Mouse (Mus musculus): Measurements from ENCODE around the gene Fpgs.

Gene Fpgs

GRCm38 (mm10) chr2:32693823-32694411 is 10.0 kb downstream of the Fpgs start:
- peak; percentile 94 for DNase-seq

GRCm38 (mm10) chr2:32693282-32693681 is 10.7 kb downstream of the Fpgs start:
- no peak for DNase-seq

- DNase-seq = no peak
Measured at GRCm38 (mm10) chr2:32692496-32692895, 11.4 kb downstream of the Fpgs start.

DNA sequence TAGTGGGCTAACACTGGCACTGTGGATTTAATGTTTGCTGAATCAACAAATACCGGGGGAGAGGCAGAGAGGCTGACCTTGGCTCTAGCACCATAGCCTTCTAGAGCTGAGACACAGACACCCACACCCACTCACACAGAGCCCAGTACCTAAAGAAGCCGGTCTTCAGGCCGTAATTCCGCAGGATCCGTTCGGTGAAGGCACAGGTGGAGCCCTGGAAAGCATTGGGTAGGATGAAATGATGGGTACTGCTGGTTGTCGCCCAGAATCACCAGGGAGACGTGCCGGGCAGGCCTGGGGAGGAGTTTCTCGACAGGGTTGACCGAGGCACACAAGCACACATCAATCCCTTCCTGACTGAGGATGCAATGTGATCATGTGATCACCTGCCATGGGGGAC is 12.9 kb downstream of the Fpgs start:
- DNase-seq = no peak

GRCm38 (mm10) chr2:32689420-32689819 is 14.5 kb downstream of the Fpgs start:
- peak; percentile 89 for DNase-seq

DNA sequence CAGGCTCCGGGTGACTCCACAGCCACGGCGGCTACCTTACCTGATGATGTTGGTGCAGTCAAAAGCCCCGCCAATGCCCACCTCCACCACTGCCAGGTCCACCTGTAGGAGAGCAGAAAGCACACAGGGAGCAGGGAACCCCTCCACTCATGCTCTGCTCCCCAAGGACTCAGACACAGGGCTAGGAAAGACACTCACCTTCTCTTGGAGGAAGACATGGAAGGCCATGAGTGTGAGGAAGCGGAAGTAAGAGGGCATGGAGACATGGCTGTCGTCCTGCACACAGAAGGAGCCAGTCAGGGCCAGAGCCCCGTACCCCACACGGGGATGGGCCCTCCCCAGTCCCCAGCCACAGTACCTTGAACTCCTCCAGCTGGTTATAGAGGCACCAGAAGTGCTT is 16.4 kb downstream of the Fpgs start:
- no peak for DNase-seq

- no peak for DNase-seq
Measured at GRCm38 (mm10) chr2:32686640-32687039, 17.3 kb downstream of the Fpgs start.

DNA sequence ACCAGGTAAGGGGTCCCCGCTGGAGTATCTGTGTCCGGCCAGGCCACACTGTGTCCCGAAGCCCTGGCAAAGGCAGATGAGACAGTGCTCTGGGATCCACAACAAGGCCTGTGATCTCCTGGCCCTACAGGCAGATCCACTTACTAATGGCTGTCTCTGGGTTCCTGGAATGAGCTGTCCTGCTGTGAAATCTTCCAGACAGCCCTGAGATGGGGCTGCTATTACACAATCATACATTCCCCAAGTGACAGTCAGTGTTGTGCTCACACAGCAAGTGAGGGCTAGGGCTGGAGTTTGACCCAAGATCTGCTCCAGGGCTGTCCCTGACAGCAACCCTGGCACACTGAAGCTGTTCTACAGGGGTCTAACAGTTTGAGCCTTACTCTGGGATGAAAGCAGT is 18.1 kb downstream of the Fpgs start:
- DNase-seq = no peak

GRCm38 (mm10) chr2:32684681-32685428 is 19.1 kb downstream of the Fpgs start:
- no peak for DNase-seq

- DNase-seq = no peak
Measured at GRCm38 (mm10) chr2:32683701-32684100, 20.2 kb downstream of the Fpgs start.

- no peak for DNase-seq
Measured at GRCm38 (mm10) chr2:32682721-32683417, 21.1 kb downstream of the Fpgs start.

- DNase-seq = no peak
Measured at GRCm38 (mm10) chr2:32681754-32682153, 22.2 kb downstream of the Fpgs start.

DNA sequence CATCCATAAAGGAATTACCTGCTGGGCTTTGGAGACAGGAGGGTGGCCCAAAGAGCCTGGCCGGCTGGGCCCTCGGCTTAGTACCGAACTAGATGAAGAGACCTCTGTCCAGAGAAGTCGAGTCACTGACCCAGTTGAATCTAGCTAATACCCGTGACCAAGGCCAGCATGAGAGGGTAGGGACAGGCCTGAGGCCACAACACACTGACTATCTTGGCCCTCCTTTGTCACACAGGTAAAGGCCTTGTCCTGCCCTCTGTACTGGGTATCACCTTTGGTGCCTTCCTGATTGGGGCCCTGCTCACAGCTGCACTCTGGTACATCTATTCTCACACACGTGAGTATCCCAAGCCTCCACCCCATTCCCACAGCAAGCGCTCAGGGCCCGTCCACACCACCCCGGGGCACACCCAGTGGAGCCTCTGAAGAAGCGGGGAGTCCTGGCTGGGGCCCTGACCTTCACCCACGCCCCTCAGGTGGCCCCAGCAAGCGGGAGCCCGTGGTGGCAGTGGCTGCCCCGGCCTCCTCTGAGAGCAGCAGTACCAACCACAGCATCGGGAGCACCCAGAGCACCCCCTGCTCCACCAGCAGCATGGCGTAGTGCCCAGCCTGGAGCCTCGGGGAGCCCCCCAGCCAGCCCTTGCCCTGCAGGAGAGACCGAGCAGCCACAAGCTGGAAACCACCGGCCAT is 22.8 kb downstream of the Fpgs start:
- DNase-seq = no peak

DNA sequence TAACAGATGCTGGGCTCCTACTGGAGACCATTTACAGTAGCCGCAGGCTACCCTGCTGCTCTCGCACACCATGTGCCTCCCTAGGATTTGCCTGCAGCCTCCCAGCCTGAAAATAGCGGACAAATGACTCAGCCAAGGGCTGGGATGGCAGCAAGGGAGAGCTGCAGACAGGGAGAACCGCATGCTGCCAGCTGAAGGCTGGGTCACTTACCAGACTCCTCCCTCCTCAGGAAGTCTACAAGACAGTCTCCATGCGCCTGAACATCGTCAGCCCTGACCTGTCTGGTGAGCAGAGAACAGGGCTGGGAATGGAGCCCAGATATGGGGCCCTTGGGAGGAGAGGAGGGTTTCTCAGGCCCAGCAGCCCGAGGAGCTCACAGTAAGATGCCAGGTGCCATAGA is 23.9 kb downstream of the Fpgs start:
- no peak for DNase-seq

DNA sequence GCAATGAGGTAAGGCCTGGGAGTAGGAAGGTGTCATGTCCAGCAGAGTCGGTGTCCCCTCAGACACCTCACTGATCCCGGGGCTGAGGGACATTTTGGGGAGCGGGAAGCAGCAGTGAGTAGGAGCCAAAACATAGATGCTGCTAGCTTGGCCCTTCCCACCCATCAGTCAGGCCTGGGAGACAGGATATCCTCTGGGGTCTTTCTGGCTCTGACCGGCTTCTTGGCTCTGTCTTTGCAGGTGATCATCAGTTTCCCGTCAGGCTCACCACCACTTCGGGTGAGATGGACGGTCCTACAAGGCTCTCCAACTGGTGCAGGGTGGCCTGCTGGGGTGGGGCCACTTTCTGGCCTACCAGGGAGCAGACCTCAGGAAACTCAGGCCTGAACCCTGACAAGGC is 26.3 kb downstream of the Fpgs start:
- no peak for DNase-seq

GRCm38 (mm10) chr2:32676821-32677220 is 27.1 kb downstream of the Fpgs start:
- DNase-seq = no peak

DNA sequence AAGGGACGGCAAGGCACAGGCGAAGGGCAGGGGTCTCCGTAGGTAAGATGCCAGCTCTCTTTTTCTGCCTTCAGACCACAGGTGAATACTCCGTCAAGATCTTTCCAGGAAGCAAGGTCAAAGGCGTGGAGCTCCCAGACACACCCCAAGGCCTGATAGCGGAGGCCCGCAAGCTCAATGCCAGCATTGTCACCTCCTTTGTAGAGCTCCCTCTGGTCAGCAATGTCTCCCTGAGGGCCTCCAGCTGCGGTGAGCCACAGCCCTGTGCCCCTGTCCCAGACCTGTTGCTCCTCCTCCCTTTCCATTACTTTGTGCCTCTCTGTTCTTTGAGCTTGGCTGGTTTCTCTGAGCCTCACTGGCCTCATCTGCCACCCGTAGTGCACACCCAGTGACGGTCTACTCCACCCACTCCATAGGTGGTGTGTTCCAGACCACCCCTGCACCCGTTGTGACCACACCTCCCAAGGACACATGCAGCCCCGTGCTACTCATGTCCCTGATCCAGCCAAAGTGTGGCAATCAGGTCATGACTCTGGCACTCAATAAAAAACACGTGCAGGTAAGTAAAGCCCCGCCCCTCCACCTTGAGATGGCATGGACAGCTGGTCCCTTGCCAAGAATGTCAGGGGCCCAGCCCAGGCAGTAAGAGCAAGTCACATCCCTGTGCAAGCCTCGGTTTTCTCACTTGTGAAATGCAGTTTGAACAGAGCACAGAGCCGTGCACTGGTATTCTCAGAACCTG is 30.6 kb downstream of the Fpgs start:
- DNase-seq = peak; percentile 29

DNA sequence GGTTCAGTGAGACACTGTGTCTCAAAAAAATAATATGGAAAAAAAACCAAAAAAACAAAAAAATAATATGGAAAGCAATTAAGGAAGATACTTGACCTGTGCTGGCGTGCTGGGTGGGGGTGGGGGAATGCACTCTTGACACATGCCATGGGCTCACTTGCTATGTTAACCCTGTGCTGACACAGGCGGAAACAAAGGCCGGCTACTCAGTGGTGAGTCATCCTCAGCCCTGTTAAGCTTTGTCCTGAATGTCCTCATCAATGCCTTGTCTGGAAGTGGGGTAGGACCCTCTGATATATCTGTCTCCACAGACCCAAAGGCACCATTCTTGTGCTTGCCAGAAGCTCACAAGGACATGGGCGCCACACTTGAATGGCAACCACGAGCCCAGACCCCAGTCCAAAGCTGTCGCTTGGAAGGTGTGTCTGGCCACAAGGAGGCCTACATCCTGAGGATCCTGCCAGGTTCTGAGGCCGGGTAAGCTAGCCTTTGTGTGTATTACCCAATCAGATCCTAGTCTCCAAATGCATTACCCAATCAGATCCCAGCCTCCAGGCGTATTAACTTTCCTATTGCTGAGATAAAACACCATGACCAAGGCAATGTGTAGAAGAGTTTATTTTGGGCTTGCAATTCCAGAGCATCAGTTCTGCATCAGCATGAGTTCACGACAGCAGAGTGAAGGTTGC is 31.9 kb downstream of the Fpgs start:
- DNase-seq = no peak

DNA sequence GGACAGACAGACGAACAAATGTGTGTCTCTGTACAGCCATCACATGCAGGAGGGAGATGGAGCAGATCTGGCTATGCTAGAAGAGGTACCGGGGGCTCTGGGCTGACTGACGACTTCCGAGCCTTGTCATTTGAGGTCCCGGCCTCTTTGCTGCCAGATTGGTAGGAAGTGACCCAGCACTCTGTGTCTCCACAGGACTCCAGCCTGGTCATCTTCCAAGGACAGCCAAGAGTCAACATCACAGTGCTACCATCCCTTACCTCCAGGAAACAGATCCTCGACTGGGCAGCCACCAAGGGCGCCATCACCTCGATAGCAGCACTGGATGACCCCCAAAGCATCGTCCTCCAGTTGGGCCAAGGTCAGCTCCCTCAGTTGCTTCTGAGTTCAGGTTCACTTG is 32.8 kb downstream of the Fpgs start:
- no peak for DNase-seq

DNA sequence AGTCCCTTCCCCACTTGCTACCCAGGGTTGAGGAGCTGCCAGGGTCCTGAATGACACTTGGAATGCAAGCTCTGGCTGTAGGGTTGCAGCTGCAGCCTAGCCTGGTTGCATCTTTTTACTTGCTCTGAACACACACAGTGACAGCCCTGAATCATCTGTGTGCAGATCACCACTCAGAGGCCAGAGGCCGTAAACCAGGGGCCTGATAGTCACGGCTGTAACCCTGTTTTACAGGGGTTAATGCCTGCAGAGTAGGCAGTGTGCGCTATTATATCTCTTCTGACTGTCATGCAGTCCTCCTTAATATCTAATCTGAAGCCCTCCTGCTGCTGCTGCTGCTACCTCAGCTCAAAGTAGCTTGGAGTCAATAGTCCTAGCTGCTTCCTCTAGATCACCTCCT is 34.1 kb downstream of the Fpgs start:
- no peak for DNase-seq

DNA sequence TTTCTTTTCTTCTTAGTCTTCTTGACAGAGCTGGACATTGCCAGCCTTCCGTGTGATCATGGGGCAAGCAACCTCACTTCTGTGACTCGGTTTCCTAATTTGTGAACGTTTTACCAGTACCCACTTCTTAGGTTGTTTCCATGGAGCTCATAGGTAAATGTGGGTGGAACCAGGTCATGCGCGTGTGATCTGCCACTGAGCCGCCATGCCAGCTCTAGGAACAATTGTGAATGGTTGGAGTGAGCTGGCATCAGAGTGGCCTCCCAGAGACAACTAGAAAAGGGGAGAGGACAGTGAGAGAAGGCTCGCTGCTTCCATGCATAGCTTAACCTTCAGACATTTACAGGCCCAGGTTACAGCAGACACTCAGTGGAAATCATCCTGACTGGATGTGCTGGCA is 35.8 kb downstream of the Fpgs start:
- DNase-seq = no peak

DNA sequence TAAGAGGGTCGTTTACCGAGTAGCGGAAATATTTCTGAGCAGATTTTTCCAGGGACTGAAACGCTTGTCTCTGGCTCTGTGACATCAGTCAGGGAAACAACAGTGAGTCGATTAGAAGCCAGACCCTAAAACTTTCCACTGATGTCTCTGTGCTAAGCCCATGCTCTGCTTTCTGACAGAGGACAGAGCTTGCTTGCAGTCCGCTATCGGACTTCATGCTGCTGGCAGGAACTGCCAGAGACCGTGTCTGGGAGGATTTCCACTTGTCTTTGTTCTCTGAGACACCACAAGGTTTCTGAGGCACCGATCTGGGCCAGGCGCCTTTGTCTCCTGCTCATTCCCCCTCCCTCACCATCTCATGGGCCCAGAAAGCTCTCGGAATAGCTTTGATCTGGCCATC is 36.2 kb downstream of the Fpgs start:
- no peak for DNase-seq

Data from liver (tissue).